Mouse (Mus musculus) liver, embryonic 15.5 days (tissue): ENCODE data around the gene Olfr194. TPM values are rescaled to one million over a fixed set of nuclear protein-coding genes. Genes with fewer than 3 reads are reported as not detected.
"Not testable (repeated sequence)": the region's sequence is repeated elsewhere in the genome, so short reads cannot be mapped to it uniquely, and the experiment has no call there.

Experiments used
- ATAC-seq: fragments of 200-750 bp; cut with Nextera tagmentation; 2 replicates; pipeline ENCODE4 v1.8.0; 2017; ENCODE audit warnings: moderate number of reproducible peaks, mild to moderate bottlenecking, moderate library complexity; ENCODE audit not compliant: insufficient read depth
- H3K27ac ChIP-seq: fragments of 300-500 bp; sonication (generic); replicated peaks from 2 replicates; pipeline ENCODE4 v1.5.1; 2015; ENCODE audit warnings: mild to moderate bottlenecking, inconsistent platforms
- H3K27me3 ChIP-seq: fragments of 300-500 bp; sonication (generic); 2 replicates; pipeline ENCODE4 v1.6.1; 2015; ENCODE audit warnings: mild to moderate bottlenecking, inconsistent platforms
- H3K36me3 ChIP-seq: fragments of 300-500 bp; sonication (generic); replicated peaks from 2 replicates; pipeline ENCODE4 v1.6.1; 2015; ENCODE audit warnings: moderate library complexity, mild to moderate bottlenecking, inconsistent platforms
- H3K4me1 ChIP-seq: fragments of 300-500 bp; sonication (generic); replicated peaks from 2 replicates; pipeline ENCODE4 v1.6.1; 2015; ENCODE audit warnings: inconsistent platforms
- H3K4me2 ChIP-seq: fragments of 300-500 bp; sonication (generic); 2 replicates; pipeline ENCODE4 v1.6.1; 2015; ENCODE audit warnings: moderate library complexity, mild to moderate bottlenecking, inconsistent platforms
- H3K4me3 ChIP-seq: fragments of 300-500 bp; sonication (generic); replicated peaks from 2 replicates; pipeline ENCODE4 v1.5.1; 2015; ENCODE audit warnings: mild to moderate bottlenecking, inconsistent platforms
- H3K9ac ChIP-seq: fragments of 300-500 bp; sonication (generic); 2 replicates; pipeline ENCODE4 v1.6.1; 2015; ENCODE audit warnings: moderate library complexity, mild to moderate bottlenecking, inconsistent platforms
- H3K9me3 ChIP-seq: fragments of 300-500 bp; sonication (generic); replicated peaks from 2 replicates; pipeline ENCODE4 v1.6.1; 2016; ENCODE audit warnings: inconsistent platforms
- WGBS: fragments of 180-500 bp; shearing (Covaris S2); methylation state at CpG from one replicate; pipeline ENCODE4 v1.1.7; 2015; ENCODE audit warnings: mixed read lengths; ENCODE audit not compliant: insufficient replicate concordance; 5-methylcytosine and 5-hydroxymethylcytosine counted together
- polyA plus RNA-seq: library from polyadenylated mRNA; unstranded; fragments of >200 nt; fragmentation: Nextera tagmentation; extraction: Ambion mirVana; gene quantifications from 2 replicates; pipeline ENCODE4 v1.2.1, GENCODE M21; 2015

The Olfr194 gene
- not detected in 2 replicates for polyA plus RNA-seq

- Histone ChIP-seq H3K9me3 (no peaks in the 10 kb centered on the region), H3K4me2 (no peak within 1 kb of the TSS), H3K4me3 (no peak within 1 kb of the TSS), H3K9ac (no peak within 1 kb of the TSS), H3K4me1 (no peaks in the 10 kb centered on the region), H3K27me3 (no peaks in the 10 kb centered on the region), H3K36me3 (no peaks in the 10 kb centered on the region), H3K27ac (no peak within 1 kb of the TSS)
- no peak for ATAC-seq
Measured at GRCm38 (mm10) chr16:59120969-59121368, at the start of gene Olfr194. TSS of gene Olfr194 (minus strand) at chr16:59121069.

GRCm38 (mm10) chr16:59170354-59170753, 49.5 kb upstream of the Olfr194 start, which contains the start of gene Olfr196:
TSS of gene Olfr196 (minus strand) at chr16:59170454.
- no peaks in the 10 kb centered on the region for H3K36me3 ChIP-seq
- H3K27ac ChIP-seq, result no peak within 1 kb of the TSS
- no peaks in the 10 kb centered on the region for H3K9me3 ChIP-seq
- ATAC-seq, result no peak
- no peaks in the 10 kb centered on the region for H3K27me3 ChIP-seq
- no peak within 1 kb of the TSS for H3K4me2 ChIP-seq
- 40% methylated on average over 3 of the region's 3 CpGs for WGBS
- H3K4me1 ChIP-seq, result no peaks in the 10 kb centered on the region
- H3K9ac ChIP-seq, result no peak within 1 kb of the TSS
- no peak within 1 kb of the TSS for H3K4me3 ChIP-seq

- no peaks in the 10 kb centered on the region for H3K4me1 ChIP-seq
- WGBS, result 48% methylated on average over 2 of the region's 2 CpGs
- no peaks in the 10 kb centered on the region for H3K27me3 ChIP-seq
- H3K9ac ChIP-seq, result no peak overlapping the region
- H3K27ac ChIP-seq, result no peak overlapping the region
- H3K4me3 ChIP-seq, result no peak overlapping the region
- H3K9me3 ChIP-seq, result no peaks in the 10 kb centered on the region
- no peaks in the 10 kb centered on the region for H3K36me3 ChIP-seq
- no peak for ATAC-seq
- H3K4me2 ChIP-seq, result no peak overlapping the region
Measured at GRCm38 (mm10) chr16:59151996-59152395, 31.1 kb upstream of the Olfr194 start.

- WGBS, result 63% methylated on average over 1 of the region's 1 CpGs
- H3K27ac ChIP-seq, result no peak within 1 kb of the TSS
- no peaks in the 10 kb centered on the region for H3K36me3 ChIP-seq
- H3K9ac ChIP-seq, result no peak within 1 kb of the TSS
- no peaks in the 10 kb centered on the region for H3K4me1 ChIP-seq
- no peak within 1 kb of the TSS for H3K4me3 ChIP-seq
- no peaks in the 10 kb centered on the region for H3K27me3 ChIP-seq
- no peak for ATAC-seq
- H3K4me2 ChIP-seq, result no peak within 1 kb of the TSS
- no peaks in the 10 kb centered on the region for H3K9me3 ChIP-seq
Measured at GRCm38 (mm10) chr16:59146746-59147145, 25.9 kb upstream of the Olfr194 start, which contains the start of gene Olfr195. TSS of gene Olfr195 (plus strand) at chr16:59147046.

- H3K9ac ChIP-seq, result no peak overlapping the region
- no peak overlapping the region for H3K4me2 ChIP-seq
- H3K9me3 ChIP-seq, result no peaks in the 10 kb centered on the region
- no peaks in the 10 kb centered on the region for H3K36me3 ChIP-seq
- no peaks in the 10 kb centered on the region for H3K4me1 ChIP-seq
- H3K27me3 ChIP-seq, result no peaks in the 10 kb centered on the region
- H3K4me3 ChIP-seq, result no peak overlapping the region
- ATAC-seq, result no peak
- H3K27ac ChIP-seq, result no peak overlapping the region
Measured at GRCm38 (mm10) chr16:59141105-59141504, 20.2 kb upstream of the Olfr194 start.

- no peak overlapping the region for H3K9ac ChIP-seq
- no peak overlapping the region for H3K4me3 ChIP-seq
- no peaks in the 10 kb centered on the region for H3K9me3 ChIP-seq
- WGBS, result 64% methylated on average over 1 of the region's 1 CpGs
- H3K27me3 ChIP-seq, result no peaks in the 10 kb centered on the region
- no peaks in the 10 kb centered on the region for H3K4me1 ChIP-seq
- H3K27ac ChIP-seq, result no peak overlapping the region
- no peaks in the 10 kb centered on the region for H3K36me3 ChIP-seq
- no peak for ATAC-seq
- H3K4me2 ChIP-seq, result no peak overlapping the region
Measured at GRCm38 (mm10) chr16:59130740-59131139, 9.9 kb upstream of the Olfr194 start.

- Histone ChIP-seq H3K27ac (no peak within 1 kb of the TSS), H3K4me3 (no peak within 1 kb of the TSS), H3K4me1 (no peaks in the 10 kb centered on the region), H3K4me2 (no peak within 1 kb of the TSS), H3K36me3 (no peaks in the 10 kb centered on the region), H3K9ac (no peak within 1 kb of the TSS), H3K9me3 (no peaks in the 10 kb centered on the region), H3K27me3 (no peaks in the 10 kb centered on the region)
- WGBS, result 69% methylated on average over 1 of the region's 1 CpGs
- ATAC-seq, result no peak
Measured at GRCm38 (mm10) chr16:59111781-59112180, 9.1 kb downstream of the Olfr194 start, which contains the start of gene Olfr193. TSS of gene Olfr193 (minus strand) at chr16:59111881.

- not testable (repeated sequence) for H3K4me3 ChIP-seq, H3K4me1 ChIP-seq, H3K4me2 ChIP-seq, H3K27me3 ChIP-seq, ATAC-seq, H3K36me3 ChIP-seq, H3K9ac ChIP-seq, H3K27ac ChIP-seq, H3K9me3 ChIP-seq
- 36% methylated on average over 5 of the region's 5 CpGs for WGBS
Measured at GRCm38 (mm10) chr16:59108522-59108921, 12.3 kb downstream of the Olfr194 start.

GRCm38 (mm10) chr16:59105312-59105711, 15.6 kb downstream of the Olfr194 start:
- ATAC-seq, result no peak
- H3K9ac ChIP-seq, result no peak overlapping the region
- no peaks in the 10 kb centered on the region for H3K9me3 ChIP-seq
- no peaks in the 10 kb centered on the region for H3K36me3 ChIP-seq
- H3K27ac ChIP-seq, result no peak overlapping the region
- H3K27me3 ChIP-seq, result no peaks in the 10 kb centered on the region
- H3K4me3 ChIP-seq, result no peak overlapping the region
- WGBS, result 57% methylated on average over 2 of the region's 2 CpGs
- no peaks in the 10 kb centered on the region for H3K4me1 ChIP-seq
- no peak overlapping the region for H3K4me2 ChIP-seq

GRCm38 (mm10) chr16:59089722-59090121, 31.1 kb downstream of the Olfr194 start, which contains the start of gene Olfr191:
TSS of gene Olfr191 (minus strand) at chr16:59089822.
- not testable (repeated sequence) for H3K4me2 ChIP-seq, ATAC-seq, H3K9ac ChIP-seq, H3K4me3 ChIP-seq, H3K27ac ChIP-seq, H3K27me3 ChIP-seq, H3K36me3 ChIP-seq, H3K4me1 ChIP-seq, H3K9me3 ChIP-seq
- WGBS, result 31% methylated on average over 1 of the region's 1 CpGs

GRCm38 (mm10) chr16:59081113-59081512, 39.8 kb downstream of the Olfr194 start:
- not testable (repeated sequence) for H3K4me1 ChIP-seq, H3K9ac ChIP-seq, H3K4me2 ChIP-seq, H3K27me3 ChIP-seq, H3K4me3 ChIP-seq, H3K36me3 ChIP-seq, H3K9me3 ChIP-seq, ATAC-seq, H3K27ac ChIP-seq
- 52% methylated on average over 2 of the region's 2 CpGs for WGBS

- no peaks in the 10 kb centered on the region for H3K4me1 ChIP-seq
- H3K27me3 ChIP-seq, result no peaks in the 10 kb centered on the region
- H3K36me3 ChIP-seq, result no peaks in the 10 kb centered on the region
- H3K27ac ChIP-seq, result no peak within 1 kb of the TSS
- no peak within 1 kb of the TSS for H3K4me3 ChIP-seq
- WGBS, result 62% methylated on average over 5 of the region's 5 CpGs
- no peak for ATAC-seq
- no peak within 1 kb of the TSS for H3K9ac ChIP-seq
- H3K9me3 ChIP-seq, result no peaks in the 10 kb centered on the region
- H3K4me2 ChIP-seq, result no peak within 1 kb of the TSS
Measured at GRCm38 (mm10) chr16:59077905-59078304, 43.0 kb downstream of the Olfr194 start, which contains the start of gene Olfr190. TSS of gene Olfr190 (minus strand) at chr16:59078005.
